Mouse (Mus musculus): Measurements from ENCODE around the gene Ap2b1.

DNA sequence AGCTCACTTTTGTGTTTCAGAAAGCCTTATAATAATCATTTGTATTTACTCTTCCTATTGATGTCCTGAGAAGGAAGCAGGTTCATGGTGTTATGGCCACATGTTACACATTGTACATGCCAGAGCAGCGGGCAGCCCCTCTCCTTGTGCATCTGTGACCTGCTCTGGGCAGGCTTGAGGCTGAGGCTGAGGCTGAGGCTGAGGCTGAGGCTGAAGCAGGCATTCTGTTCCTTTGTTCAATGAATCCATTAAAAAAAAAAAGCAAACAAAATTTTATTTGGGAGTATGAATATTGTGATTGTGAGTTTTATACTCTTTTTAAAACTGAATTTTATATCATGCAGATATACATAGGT, 84.7 kb downstream of the Ap2b1 start:
- TF ChIP-seq CTCF (IDR thresholded peaks at IDR 0.05; ENCODE audit: low read depth, low read length) (no peak), POLR2A (IDR thresholded peaks at IDR 0.05; ENCODE audit: extremely low read depth, insufficient read depth, low read length) (no peak)

All from liver, adult 2 months (tissue).